Mouse (Mus musculus): ENCODE data around the gene Fry.

Fry gene

DNA sequence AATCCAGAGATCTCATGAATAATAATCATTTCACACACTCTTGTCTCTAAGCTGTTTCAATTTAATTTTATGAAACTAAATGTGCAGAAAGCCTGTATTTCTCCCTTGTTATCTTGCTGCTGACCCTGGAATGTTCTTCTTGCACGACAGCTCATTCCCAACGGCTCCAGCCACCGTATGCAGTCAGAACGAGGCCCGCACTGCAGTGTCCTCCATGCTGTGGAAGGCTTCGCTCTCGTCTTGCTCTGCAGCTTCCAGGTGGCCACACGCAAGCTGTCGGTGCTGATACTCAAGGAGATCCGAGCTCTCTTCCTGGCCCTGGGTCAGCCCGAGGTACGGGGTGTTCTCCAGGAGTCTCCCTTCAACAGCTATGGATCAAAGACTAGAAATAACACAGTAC, 270.2 kb downstream of the Fry start:
- no peak for DNase-seq (ENCODE audit: low spot score in 2 of 2)

DNA sequence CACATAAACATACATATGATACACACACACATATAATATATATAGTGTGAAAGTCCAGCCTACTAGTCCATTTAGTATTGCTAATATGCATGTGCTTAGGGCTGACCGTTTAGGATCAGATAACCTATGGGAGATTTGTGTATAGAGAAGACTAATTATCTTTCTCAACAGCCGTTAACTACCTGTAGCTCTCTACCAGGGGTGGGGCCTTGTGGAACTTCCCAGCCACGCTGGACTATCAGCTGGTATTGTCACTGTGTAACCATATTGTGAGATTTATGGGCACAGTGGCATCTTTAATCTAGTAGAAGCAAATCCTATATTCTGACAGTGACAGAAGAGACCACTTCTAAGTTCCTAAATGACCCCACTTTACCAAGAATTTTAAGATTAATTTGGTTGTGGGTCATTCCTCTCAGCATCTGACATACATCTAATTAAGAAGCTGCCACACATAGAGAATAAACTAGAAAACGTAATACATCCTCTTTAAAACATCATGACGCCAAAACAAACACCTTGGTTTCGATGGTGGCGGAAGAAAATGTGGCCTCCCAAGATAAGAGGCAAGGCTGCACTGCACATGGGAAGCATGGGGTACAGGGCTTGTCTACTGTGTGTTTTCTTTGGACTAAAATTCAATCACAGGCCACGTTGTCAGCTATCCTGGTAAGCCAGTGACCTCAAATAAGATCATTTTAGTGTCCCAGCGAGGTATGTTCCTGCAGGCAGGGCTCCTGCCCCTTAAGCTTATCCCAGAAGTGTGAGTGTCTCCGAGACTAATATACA, 271.3 kb downstream of the Fry start:
- no peak for DNase-seq (ENCODE audit: low spot score in 2 of 2)

DNA sequence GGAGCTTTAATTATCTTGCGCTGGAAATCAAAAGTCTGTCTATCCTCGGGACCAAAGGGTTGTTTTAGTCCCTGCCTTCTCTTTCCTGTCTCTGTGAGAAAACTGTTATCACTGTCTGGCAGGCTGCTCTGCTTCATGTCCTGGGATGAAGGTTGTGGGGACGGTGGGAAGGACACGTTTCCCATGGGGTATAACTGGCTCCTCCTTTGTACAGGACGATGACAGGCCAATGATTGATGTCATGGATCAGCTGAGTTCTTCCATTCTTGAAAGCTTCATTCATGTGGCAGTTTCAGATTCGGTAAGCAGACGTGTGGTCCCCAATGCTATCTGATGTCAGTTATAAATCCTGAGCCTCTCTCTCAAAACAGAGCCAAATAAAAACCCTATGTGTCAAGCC, 272.0 kb downstream of the Fry start:
- no peak for DNase-seq (ENCODE audit: low spot score in 2 of 2)

DNA sequence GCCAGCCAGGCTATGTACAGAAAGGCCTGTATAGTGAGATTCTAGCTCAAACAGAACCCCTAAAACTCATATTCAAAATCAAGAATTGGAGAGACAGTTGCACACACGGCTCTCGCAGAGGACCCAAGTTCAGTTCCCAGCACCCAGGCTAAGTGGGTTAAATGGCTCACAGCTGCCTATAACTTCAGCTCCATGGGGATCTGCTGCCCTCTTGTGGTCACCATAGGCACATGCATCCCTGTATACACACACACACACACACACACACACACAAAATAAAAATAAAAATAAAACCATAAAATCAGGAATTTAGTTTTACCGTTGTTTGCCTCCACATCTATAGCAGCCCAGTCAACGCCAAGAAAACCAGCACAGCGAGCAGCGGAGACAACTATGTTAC, 276.2 kb downstream of the Fry start:
- no peak for DNase-seq (ENCODE audit: low spot score in 2 of 2)

DNA sequence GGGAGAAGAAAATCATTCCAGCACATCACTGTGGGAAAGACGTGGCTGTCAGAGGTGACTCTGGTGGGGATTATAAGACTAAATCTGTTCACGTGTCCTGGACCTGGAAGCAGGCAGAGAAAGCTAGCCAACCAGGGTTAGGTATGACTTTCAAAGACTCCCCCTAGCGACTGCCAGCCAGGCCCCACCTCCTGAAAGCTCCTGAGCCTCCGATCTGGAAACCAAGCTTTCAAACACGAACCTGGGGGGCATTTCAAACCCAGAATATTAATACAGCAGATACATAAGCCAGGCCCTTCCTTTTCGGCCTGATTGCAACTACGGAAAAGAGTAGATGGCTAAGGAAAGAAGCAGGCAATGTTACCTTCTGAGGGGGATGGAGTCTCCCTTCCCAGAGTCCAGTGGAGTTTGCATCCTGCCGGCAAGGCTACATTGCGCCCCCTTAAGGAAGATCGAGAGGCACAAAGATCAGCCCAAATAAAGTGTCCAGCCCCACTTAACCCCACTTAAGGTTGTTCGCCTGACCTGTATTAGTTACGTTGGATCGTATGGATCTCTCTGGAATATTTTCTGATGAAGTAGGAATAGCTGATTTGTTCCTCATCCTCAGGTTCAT, 284.5 kb downstream of the Fry start:
- no peak for DNase-seq (ENCODE audit: low spot score in 2 of 2)

DNA sequence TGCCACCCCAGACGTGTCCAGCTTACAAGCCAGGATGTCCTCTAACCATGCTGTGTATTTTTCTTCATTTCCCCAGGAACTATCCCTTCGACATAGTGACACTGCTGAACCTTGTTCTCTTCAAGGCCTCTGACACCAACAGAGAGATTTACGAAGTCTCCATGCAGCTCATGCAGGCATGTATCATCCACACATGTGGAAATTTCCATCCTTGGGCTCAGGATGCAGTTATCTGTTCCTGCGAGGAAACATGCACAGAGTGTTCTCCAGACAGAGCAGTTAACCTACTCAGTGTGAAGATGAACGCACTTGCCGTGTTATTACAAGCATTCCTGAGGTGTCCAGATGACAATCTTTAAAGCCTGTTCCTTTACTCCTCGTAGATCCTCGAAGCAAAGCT, 286.4 kb downstream of the Fry start:
- DNase-seq (ENCODE audit: low spot score in 2 of 2) = no peak

DNA sequence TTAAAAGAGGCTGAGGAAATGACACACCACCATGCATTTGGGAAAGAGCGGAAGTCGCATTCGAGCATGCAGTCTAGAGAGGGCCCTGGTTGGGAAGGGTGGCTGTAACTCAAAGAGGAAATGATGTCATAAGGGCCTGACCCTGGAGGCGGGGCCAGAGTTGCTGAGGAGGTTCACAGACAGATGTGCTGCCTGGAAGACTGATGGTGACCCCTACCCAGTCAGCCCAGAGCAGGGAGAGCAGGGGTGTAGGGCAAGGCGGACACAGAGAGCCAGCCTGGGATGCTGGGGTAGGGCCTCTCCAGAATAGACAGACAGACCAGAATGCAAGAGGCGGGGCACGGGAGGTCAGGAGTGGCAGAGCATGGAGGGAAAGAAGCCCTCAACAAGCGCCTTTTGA, 290.5 kb downstream of the Fry start:
- DNase-seq (ENCODE audit: low spot score in 2 of 2) = peak in 1 of 2 experiments; percentile 12

DNA sequence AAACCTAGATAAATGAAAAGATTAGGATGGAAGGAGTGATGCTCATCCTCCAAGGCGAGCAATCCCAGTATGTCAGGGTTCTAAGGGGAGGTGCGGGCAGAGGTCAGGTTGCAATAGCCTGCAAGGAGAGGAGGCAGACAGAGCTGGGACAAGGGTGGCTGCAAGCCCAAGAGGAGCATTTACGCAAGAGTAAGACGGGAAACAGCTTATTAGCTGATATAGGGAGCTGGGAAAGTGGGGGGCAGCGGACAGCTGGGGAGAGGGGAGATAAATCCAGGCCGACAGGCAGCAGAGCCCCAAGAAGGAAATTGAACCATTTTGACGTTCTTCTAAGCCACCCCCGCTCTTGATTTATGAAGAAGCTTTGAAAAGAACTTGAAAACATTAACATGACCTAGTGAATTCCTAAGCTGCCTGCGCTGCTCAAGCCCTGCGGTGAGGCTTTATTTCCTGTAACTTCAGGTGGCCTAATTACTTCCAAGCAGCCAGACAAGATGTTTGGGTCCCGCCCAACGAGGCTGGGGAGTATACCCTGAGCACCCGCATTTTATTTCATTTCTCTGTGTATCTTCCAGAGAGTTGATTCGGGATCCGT, 291.1 kb downstream of the Fry start:
- no peak for DNase-seq (ENCODE audit: low spot score in 2 of 2)

DNA sequence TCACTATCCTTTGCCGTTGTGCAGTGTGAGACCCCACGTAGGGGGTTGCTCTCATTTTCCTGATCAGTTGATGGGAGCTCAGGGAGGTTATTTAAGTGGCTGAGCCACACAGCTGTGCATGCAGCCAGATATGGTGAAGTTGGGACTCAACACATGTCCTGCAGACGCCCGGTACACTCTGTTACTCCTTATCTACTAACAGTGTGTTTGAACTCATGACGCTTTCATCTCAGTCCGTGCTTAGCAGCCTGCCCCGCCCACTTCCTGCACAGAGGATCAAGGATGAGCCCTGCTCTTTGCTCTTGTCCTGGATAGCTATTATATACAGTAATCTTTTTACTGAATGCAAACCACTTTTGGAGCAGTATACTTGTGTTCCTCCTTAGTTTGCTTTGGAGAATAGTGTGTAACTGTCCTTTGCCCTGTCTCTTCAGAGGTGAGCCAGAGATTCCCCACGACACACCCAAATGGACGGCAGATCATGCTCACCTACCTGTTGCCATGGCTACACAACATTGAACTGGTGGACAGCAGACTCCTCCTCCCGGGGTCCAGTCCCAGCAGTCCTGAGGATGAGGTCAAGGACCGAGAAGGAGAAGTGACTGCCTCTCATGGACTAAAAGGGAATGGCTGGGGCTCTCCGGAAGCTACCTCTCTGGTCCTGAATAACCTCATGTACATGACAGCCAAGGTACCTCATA, 294.5 kb downstream of the Fry start:
- DNase-seq (ENCODE audit: low spot score in 2 of 2) = no peak

DNA sequence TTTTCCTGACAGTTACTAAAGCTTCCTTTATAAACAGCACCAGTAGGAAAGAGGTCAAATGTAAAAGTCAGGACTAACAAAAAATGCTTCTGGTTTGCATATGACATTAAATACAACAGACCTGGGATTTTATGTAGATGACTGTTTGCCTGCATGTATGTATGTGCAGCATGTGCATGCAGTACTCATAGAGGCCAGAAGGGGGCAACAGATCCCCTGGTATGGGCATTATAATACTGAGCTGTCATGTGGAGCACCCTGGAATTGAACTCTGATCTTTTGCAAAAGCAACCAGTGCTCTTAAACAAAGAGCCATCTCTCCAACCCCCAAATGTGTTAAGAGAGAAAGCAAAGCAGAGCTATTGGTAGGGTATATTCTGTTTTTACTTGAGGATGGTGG, 296.4 kb downstream of the Fry start:
- no peak for DNase-seq (ENCODE audit: low spot score in 2 of 2)

DNA sequence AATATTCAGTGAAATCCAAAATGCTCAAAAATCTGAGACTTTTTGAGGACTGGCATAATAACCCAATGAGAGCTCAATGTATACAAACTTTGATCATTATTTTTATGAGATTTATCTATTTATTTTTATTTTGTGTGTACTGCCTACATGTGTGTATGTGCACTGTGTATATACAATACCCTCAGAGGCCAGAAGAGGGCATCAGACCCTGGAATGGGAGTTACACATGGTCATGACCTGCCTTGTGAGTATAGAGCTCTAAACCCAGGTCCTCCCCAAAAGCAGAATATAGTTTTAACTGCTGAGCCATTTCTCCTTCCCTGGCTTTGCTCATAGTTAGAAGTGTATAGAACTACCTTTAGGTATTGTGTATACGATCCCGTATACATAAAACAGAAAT, 298.8 kb downstream of the Fry start:
- no peak for DNase-seq (ENCODE audit: low spot score in 2 of 2)

DNA sequence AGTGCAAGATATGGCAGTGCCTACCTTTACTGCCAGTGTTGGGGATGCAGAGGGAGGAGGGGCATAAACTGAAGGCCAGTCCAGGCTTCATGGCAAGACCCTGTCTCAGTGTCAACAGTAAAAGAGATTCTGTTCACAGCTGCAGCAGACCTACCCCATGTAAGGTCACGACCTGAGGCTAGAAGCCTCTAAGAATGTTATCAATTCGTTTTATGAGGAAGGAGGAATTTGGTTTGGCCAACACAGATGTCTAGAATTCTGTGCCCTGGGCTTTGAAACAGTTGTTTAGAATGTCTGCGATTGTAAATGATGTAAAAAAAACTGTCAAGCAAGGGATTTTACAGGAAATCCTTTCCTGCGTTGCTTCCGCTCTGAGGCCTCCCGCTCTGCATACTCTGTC, 299.6 kb downstream of the Fry start:
- DNase-seq (ENCODE audit: low spot score in 2 of 2) = no peak

DNA sequence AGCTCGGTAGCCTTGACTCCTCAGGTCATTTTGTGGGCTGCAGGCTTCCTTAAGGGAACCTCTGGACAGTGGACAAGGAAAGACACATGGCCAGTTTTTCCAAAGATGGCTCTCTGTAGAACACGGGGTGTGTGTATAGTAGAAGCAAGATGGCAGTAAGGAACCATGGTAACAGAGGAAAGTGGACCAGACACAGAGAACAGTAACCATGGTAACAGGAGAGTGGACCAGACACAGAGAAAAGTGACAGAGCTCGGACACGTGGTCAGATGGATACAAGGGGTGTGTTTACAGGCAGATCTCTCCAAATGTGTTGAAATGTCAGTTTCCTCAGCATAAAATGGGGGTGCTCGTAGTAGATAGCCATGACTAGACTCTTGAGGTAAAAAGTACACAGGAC, 306.6 kb downstream of the Fry start:
- no peak for DNase-seq (ENCODE audit: low spot score in 2 of 2)

DNA sequence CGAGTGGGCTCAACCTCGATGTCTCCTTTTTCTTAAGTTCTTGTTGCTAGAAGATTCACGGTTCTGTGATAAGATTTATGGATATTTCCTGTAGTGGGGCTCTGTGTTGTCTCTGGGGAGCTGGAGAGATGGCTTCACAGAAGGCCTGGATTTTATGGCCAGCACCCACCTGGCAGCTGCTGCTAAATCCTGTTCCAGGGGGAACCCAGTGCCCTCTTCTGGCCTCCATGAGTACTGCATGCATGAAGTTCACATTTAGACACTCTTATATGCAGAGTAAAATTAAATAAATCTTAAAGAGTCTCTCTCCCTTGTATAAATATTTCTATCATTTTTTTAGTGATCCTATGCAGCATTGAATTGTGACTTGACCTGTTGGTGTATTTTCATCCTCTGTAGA, 308.1 kb downstream of the Fry start:
- DNase-seq (ENCODE audit: low spot score in 2 of 2) = peak in 1 of 2 experiments; percentile 37

DNA sequence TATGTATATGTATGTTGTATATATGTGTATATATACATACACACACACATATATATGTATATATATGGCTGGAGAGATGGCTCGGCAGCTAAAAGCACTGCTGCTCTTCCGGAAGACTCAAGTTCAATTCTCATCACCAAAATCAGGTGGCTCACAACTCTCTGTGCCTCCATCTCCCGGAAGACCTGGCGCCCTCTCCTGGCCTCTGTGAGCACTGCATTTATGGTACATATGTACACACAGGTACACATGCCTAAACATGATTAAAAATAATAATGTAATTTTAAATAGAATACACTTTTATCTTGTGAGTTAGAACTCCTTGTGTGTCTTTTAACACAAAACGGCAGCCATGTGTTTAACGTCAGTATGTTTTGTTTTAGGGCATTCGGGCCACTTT, 312.8 kb downstream of the Fry start:
- DNase-seq (ENCODE audit: low spot score in 2 of 2) = peak in 1 of 2 experiments; percentile 52

DNA sequence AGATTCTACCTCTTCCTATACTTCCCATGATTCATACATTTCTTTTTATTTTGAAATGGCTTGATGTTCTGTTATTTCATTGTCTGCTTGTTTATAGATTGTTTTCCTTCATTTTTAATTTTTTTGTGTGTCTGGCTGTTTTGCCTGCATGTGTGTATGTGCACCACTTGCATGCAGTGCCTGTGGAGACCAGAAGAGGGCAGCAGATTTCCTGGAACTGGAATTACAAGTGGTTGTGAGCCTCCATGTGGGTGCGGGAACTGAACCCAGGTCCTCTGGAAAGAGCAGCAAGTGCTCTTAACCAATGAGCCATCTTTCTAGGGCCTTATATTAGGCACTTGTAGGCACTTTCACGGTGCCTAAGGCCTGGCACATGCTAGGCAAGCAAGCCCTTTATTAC, 314.5 kb downstream of the Fry start:
- no peak for DNase-seq (ENCODE audit: low spot score in 2 of 2)

DNA sequence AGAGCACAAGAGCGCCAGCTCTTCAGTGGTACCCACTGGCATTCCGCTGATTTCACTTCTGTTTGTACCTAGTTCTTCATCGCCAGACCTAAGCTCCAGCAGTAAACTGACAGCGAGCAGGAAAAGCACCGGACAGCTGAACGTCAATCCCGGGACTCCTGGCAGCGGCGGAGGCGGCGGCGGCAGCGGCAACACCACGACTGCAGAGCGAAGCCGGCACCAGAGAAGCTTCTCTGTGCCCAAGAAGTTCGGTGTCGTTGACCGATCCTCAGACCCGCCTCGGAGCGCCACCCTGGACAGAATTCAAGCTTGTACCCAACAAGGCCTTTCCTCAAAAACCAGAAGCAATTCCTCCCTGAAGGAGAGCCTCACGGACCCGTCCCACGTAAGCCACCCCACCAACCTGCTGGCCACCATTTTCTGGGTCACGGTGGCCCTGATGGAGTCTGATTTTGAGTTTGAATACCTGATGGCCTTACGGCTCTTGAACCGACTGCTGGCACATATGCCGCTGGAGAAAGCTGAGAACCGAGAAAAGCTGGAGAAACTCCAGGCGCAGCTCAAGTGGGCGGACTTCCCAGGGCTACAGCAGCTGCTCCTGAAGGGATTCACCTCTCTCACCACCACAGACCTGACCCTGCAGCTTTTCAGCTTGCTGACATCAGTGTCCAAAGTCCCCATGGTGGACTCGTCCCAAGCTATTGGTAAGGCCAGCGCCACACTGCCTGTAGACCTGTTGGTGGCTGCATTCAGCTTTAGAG, 318.4 kb downstream of the Fry start:
- DNase-seq (ENCODE audit: low spot score in 2 of 2) = no peak

DNA sequence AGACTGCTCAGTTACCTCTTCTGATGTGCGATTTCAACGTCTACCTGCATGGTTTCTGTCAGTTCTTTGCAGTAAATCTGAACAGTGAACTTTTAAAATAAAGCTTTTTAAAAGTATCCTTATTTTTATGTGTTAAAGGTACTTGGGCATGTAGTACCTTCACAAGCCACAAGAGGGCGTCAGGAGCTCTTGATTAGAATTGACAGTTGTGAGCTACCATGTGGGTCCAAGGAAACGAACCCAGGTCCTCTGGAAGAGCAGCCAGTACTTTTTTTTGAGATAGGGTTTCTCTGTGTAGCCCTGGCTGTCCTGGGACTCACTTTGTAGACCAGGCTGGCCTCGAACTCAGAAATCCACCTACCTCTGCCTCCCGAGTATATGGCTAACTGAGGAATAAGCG, 323.2 kb downstream of the Fry start:
- peak in 1 of 2 experiments; percentile 22 for DNase-seq (ENCODE audit: low spot score in 2 of 2)

DNA sequence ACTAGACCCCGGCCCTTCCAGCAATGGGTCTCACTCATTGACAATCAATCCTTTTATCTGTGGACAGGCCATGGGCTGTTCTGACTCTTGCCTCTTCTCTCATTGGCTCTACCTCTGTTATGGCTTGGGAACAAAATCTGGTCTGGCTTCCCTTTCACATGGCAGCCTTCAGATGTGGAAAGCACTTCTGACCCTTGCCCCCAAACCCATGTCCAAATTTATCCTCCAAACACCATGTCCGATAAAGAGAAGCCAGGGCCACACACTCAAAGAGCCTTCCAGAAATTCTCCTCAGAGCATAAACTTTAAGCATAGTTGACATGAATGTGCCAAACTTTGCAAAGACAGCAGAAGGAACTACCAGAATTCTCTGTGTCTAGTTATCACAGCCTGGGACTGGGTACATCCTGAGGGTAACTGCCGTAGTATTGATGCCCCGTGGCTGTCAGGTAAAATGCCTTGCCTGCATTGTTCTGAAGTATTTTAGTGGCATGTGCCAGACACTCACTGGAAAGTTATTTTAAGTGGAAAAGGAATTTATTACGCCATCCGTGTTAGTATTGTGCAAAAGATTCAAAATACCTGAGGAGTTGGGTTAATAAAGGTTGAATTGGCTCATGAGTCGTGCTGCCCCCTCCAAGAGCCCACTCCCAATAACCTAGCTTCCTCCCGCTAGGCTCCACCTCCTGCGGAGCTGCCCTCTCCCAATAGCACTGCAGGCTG, 333.0 kb downstream of the Fry start:
- no peak for DNase-seq (ENCODE audit: low spot score in 2 of 2)

DNA sequence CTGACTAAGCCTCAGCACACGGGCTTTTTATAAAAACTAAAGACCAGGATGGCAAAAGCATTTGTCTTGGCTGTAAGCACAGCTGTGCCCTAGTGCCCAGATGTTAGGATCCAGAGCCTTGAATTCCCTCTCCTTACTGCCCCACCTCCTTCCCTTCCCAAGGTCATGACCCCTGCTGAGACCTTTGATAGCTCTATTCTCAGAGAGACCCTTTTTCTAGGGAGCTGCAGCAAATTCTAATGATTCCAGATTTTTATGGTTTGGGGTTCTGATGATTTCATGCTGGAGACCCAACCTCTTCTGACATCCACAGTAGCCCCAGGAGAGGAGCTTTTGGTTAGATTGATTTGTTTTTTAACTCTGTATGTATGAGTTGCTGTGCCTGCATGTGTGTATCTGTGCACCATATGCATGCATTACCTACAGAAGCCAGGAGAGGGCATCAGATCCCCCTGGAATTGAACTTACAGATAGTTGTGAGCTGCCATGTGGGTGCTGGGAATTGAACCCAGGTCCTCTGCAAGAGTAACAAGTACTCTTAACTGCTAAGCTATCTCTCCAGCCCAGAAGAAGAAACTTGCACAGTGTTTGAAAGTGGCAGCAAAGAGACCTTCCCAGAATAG, 333.7 kb downstream of the Fry start:
- no peak for DNase-seq (ENCODE audit: low spot score in 2 of 2)

DNA sequence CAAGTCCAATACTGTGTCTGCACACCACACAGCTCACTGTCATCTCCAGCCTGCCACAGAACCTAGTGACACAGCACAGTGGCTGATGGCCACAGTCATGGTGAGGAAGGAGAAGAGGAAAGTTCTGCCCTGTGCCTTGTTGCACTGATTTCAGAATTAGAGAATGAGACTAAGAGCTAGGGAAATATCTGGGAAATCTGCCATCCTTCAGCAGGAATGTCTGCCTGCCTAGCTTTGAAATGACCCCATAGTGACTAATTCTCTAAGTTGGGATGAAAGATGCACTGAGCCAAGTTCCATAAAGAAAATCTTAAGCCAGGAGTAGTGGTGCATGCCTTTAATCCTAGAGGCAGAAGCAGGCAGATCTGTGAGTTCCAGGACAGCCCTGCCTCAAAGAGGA, 334.2 kb downstream of the Fry start:
- no peak for DNase-seq (ENCODE audit: low spot score in 2 of 2)
